Mouse (Mus musculus) gastrocnemius, postnatal 14 days (tissue): Measurements from ENCODE around the gene Elmod1. TPM values are rescaled to one million over a fixed set of nuclear protein-coding genes. Genes with fewer than 3 reads are reported as not detected.
A peak's percentile ranks its signal among the peaks of the same experiment; 100 is the strongest.
"Not testable (repeated sequence)": the region's sequence is repeated elsewhere in the genome, so short reads cannot be mapped to it uniquely, and the experiment has no call there.

Experiments
- DNase-seq: peaks from one replicate; pipeline ENCODE4 v3.0.0; 2021; ENCODE audit warnings: mixed read lengths
- intact Hi-C: fragments of 180-260 bp; cut with DNase I; formaldehyde crosslinking; loops from one replicate; pipeline ENCODE4 v1.15.1; 2025; ENCODE audit warnings: low total_unique reads
- long read RNA-seq, 2 experiments: library from polyadenylated mRNA; stranded (forward); transcript quantifications; one replicate each; pipeline ENCODE4 v2.0.0; 2021
- total RNA-seq, 2 experiments: library from RNA; stranded (reverse); gene quantifications; 2 replicates each; pipeline ENCODE4 v1.2.3; 2021

Elmod1 gene
- under 1 TPM in 1 of 2 experiments, not detected in 1; 0.13 TPM for total RNA-seq
- long read RNA-seq, experiment 1: 0 reads
- long read RNA-seq, experiment 2: 0 reads

GRCm38 (mm10) chr9:53975122-53975518, at the start of gene Elmod1:
TSS of gene Elmod1 (minus strand) at chr9:53975301.
- DNase-seq: peak; percentile 25
- intact Hi-C loops: no loop called here

- no peak for DNase-seq
- intact Hi-C loops: no loop called here
Measured at GRCm38 (mm10) chr9:54022795-54023194, 47.7 kb upstream of the Elmod1 start.

- DNase-seq: no peak
- intact Hi-C loops: loop anchor here (5.0 kb wide), 2 partner anchors 118 to 343 kb away; no protein-coding TSS in a partner anchor
Measured at GRCm38 (mm10) chr9:53994528-53994927, 19.4 kb upstream of the Elmod1 start.

- DNase-seq: not testable (repeated sequence)
- intact Hi-C loops: loop anchor here (5.0 kb wide), 2 partner anchors 120 to 345 kb away; no protein-coding TSS in a partner anchor
Measured at GRCm38 (mm10) chr9:53992567-53992966, 17.5 kb upstream of the Elmod1 start.

GRCm38 (mm10) chr9:53990921-53991320, 15.8 kb upstream of the Elmod1 start:
- no peak for DNase-seq
- intact Hi-C loops: loop anchor here (5.0 kb wide), 2 partner anchors 121 to 346 kb away; no protein-coding TSS in a partner anchor

GRCm38 (mm10) chr9:53986972-53987371, 11.9 kb upstream of the Elmod1 start:
- no peak for DNase-seq
- intact Hi-C loops: loop anchor here (10.0 kb wide), 2 partner anchors 92 to 162 kb away; no protein-coding TSS in a partner anchor

- intact Hi-C loops: loop anchor here (10.0 kb wide), 2 partner anchors 90 to 160 kb away; no protein-coding TSS in a partner anchor
- DNase-seq: no peak
Measured at GRCm38 (mm10) chr9:53984868-53985267, 9.8 kb upstream of the Elmod1 start.

- intact Hi-C loops: no loop called here
Measured at GRCm38 (mm10) chr9:53974328-53975121, 576 bp downstream of the Elmod1 start.

GRCm38 (mm10) chr9:53973929-53974327, 1.2 kb downstream of the Elmod1 start:
- no peak for DNase-seq

More at GRCm38 (mm10) chr9:53974328-53975121, 576 bp downstream of the Elmod1 start:
- no peak for DNase-seq

GRCm38 (mm10) chr9:53973241-53973640, 1.9 kb downstream of the Elmod1 start:
- intact Hi-C loops: no loop called here
- no peak for DNase-seq

More at GRCm38 (mm10) chr9:53973929-53974327, 1.2 kb downstream of the Elmod1 start:
- intact Hi-C loops: no loop called here

GRCm38 (mm10) chr9:53972358-53972757, 2.7 kb downstream of the Elmod1 start:
- DNase-seq: no peak
- intact Hi-C loops: no loop called here

- DNase-seq: no peak
- intact Hi-C loops: no loop called here
Measured at GRCm38 (mm10) chr9:53967610-53968368, 7.3 kb downstream of the Elmod1 start.

- no peak for DNase-seq
- intact Hi-C loops: no loop called here
Measured at GRCm38 (mm10) chr9:53957021-53957420, 18.1 kb downstream of the Elmod1 start.

GRCm38 (mm10) chr9:53954853-53955252, 20.2 kb downstream of the Elmod1 start:
- DNase-seq: no peak
- intact Hi-C loops: no loop called here

GRCm38 (mm10) chr9:53947463-53947862, 27.6 kb downstream of the Elmod1 start:
- DNase-seq: no peak
- intact Hi-C loops: no loop called here

- intact Hi-C loops: no loop called here
- no peak for DNase-seq
Measured at GRCm38 (mm10) chr9:53938555-53938954, 36.5 kb downstream of the Elmod1 start.

GRCm38 (mm10) chr9:53934179-53934578, 40.9 kb downstream of the Elmod1 start:
- intact Hi-C loops: no loop called here
- peak; percentile 4 for DNase-seq

GRCm38 (mm10) chr9:53933375-53933774, 41.7 kb downstream of the Elmod1 start:
- no peak for DNase-seq
- intact Hi-C loops: no loop called here

- DNase-seq: no peak
- intact Hi-C loops: no loop called here
Measured at GRCm38 (mm10) chr9:53930906-53931305, 44.2 kb downstream of the Elmod1 start.

GRCm38 (mm10) chr9:53921061-53921460, 54.0 kb downstream of the Elmod1 start:
- intact Hi-C loops: no loop called here
- DNase-seq: no peak
